Mouse (Mus musculus) MEL (cell line): ENCODE results near the gene Katnb1. TPM values are rescaled to one million over a fixed set of nuclear protein-coding genes. Genes with fewer than 3 reads are reported as not detected.
A peak's percentile ranks its signal among the peaks of the same experiment; 100 is the strongest.

Experiments used
- DNase-seq: peaks from one replicate; pipeline ENCODE4 v3.0.0; 2011; ENCODE audit warnings: low read depth, low spot score
- H3K27ac ChIP-seq: 2 replicates; pipeline ENCODE4 v1.5.1; 2012; ENCODE audit warnings: low read depth, mild to moderate bottlenecking, control low read depth, low read length, moderate library complexity; ENCODE audit not compliant: control insufficient read depth
- H3K27me3 ChIP-seq, 2 experiments: fragments of 150-350 bp in 1 of 2; sonication (generic) in 1 of 2; 2 replicates each; pipeline ENCODE4 v1.6.1; 2012; ENCODE audit warnings: low read length in 2 of 2, mild to moderate bottlenecking in 2 of 2, improper control_type of control experiment in 1 of 2, moderate library complexity in 1 of 2; ENCODE audit not compliant: insufficient read depth in 2 of 2, control insufficient read depth in 1 of 2
- H3K36me3 ChIP-seq, 2 experiments: 2 replicates each; pipeline ENCODE4 v1.6.1; 2012 to 2014; ENCODE audit warnings: low read length in 2 of 2, improper control_type of control experiment in 1 of 2, inconsistent platforms in 1 of 2, mild to moderate bottlenecking in 1 of 2; ENCODE audit not compliant: insufficient read depth in 2 of 2, control insufficient read depth in 1 of 2
- H3K4me1 ChIP-seq, 2 experiments: fragments of 150-350 bp in 1 of 2; sonication (generic) in 1 of 2; 2 replicates each; pipeline ENCODE4 v1.6.1; 2012; ENCODE audit warnings: low read length in 2 of 2, improper control_type of control experiment in 1 of 2, mild to moderate bottlenecking in 1 of 2; ENCODE audit not compliant: insufficient read depth in 2 of 2, control insufficient read depth in 1 of 2
- H3K4me3 ChIP-seq, 2 experiments: fragments of 150-350 bp in 1 of 2; sonication (generic) in 1 of 2; 2 replicates each; pipeline ENCODE4 v1.5.1; 2012; ENCODE audit warnings: low read depth in 2 of 2, low read length in 2 of 2, mild to moderate bottlenecking in 2 of 2, moderate library complexity in 2 of 2, control low read depth in 1 of 2, improper control_type of control experiment in 1 of 2; ENCODE audit not compliant: control insufficient read depth in 1 of 2, insufficient read depth in 1 of 2
- H3K79me2 ChIP-seq: 2 replicates; pipeline ENCODE4 v1.6.1; 2012; ENCODE audit warnings: mild to moderate bottlenecking, low read length, moderate library complexity; ENCODE audit not compliant: control insufficient read depth, poor library complexity, insufficient read depth
- H3K9ac ChIP-seq: 2 replicates; pipeline ENCODE4 v1.6.1; 2012; ENCODE audit warnings: low read depth, mild to moderate bottlenecking, control low read depth, low read length, moderate library complexity; ENCODE audit not compliant: control insufficient read depth, poor library complexity, severe bottlenecking
- H3K9me3 ChIP-seq: fragments of 150-350 bp; sonication (generic); replicated peaks from 2 replicates; pipeline ENCODE4 v1.6.1; 2012; ENCODE audit warnings: mild to moderate bottlenecking, low read length, improper control_type of control experiment, moderate library complexity; ENCODE audit not compliant: insufficient read depth
- CHD1 ChIP-seq: IDR thresholded peaks from 2 replicates; pipeline ENCODE4 v1.6.1; 2012; ENCODE audit warnings: low read depth, mild to moderate bottlenecking, inconsistent platforms, low read length, improper control_type of control experiment
- CTCF ChIP-seq, 3 experiments: IDR thresholded peaks in 2 of 3; conservative IDR thresholded peaks in 1 of 3; 2 replicates each; pipeline ENCODE4 v1.5.1; 2011 to 2012; ENCODE audit warnings: low read length in 3 of 3, low read depth in 2 of 3, mild to moderate bottlenecking in 2 of 3, improper control_type of control experiment in 1 of 3, inconsistent platforms in 1 of 3, mixed read lengths in 1 of 3, moderate library complexity in 1 of 3; ENCODE audit not compliant: control insufficient read depth in 1 of 3, insufficient read depth in 1 of 3, poor library complexity in 1 of 3, severe bottlenecking in 1 of 3
- E2F4 ChIP-seq: IDR thresholded peaks from 2 replicates; pipeline ENCODE4 v1.6.1; 2011; ENCODE audit warnings: low read depth, low read length, improper control_type of control experiment, borderline replicate concordance
- EP300 ChIP-seq, 2 experiments: IDR thresholded peaks; 2 replicates each; pipeline ENCODE4 v1.6.1; 2011; ENCODE audit warnings: improper control_type of control experiment in 2 of 2, low read length in 2 of 2, low read depth in 1 of 2, mild to moderate bottlenecking in 1 of 2
- GABPA ChIP-seq: IDR thresholded peaks from 2 replicates; pipeline ENCODE4 v1.6.1; 2012; ENCODE audit warnings: low read depth, mild to moderate bottlenecking, inconsistent platforms, low read length, improper control_type of control experiment, moderate library complexity
- HCFC1 ChIP-seq: IDR thresholded peaks from 2 replicates; pipeline ENCODE4 v1.6.1; 2012; ENCODE audit warnings: low read depth, mild to moderate bottlenecking, inconsistent platforms, low read length, improper control_type of control experiment, moderate library complexity
- JUND ChIP-seq: IDR thresholded peaks from 2 replicates; pipeline ENCODE4 v1.6.1; 2011; ENCODE audit warnings: low read depth, mild to moderate bottlenecking, improper control_type of control experiment, low read length
- KAT2A ChIP-seq: conservative IDR thresholded peaks from 2 replicates; pipeline ENCODE4 v1.6.1; 2012; ENCODE audit warnings: low read depth, low read length, improper control_type of control experiment, inconsistent platforms
- MAFK ChIP-seq: IDR thresholded peaks from 2 replicates; pipeline ENCODE4 v1.6.1; 2011; ENCODE audit warnings: low read depth, mild to moderate bottlenecking, low read length, improper control_type of control experiment, borderline replicate concordance
- MAZ ChIP-seq: IDR thresholded peaks from 2 replicates; pipeline ENCODE4 v1.6.1; 2012; ENCODE audit warnings: low read depth, mild to moderate bottlenecking, inconsistent platforms, low read length, improper control_type of control experiment
- MXI1 ChIP-seq: IDR thresholded peaks from 2 replicates; pipeline ENCODE4 v1.6.1; 2011; ENCODE audit warnings: mild to moderate bottlenecking, low read depth, low read length, improper control_type of control experiment
- MYB ChIP-seq: IDR thresholded peaks from 2 replicates; pipeline ENCODE4 v1.6.1; 2011; ENCODE audit warnings: mild to moderate bottlenecking, low read depth, low read length, improper control_type of control experiment
- MYC ChIP-seq: IDR thresholded peaks from 2 replicates; pipeline ENCODE4 v1.6.1; 2011; ENCODE audit warnings: low read depth, mild to moderate bottlenecking, low read length, improper control_type of control experiment, moderate library complexity
- RAD21 ChIP-seq: IDR thresholded peaks from 2 replicates; pipeline ENCODE4 v1.6.1; 2011; ENCODE audit warnings: mild to moderate bottlenecking, low read depth, low read length, improper control_type of control experiment
- RCOR1 ChIP-seq: IDR thresholded peaks from 2 replicates; pipeline ENCODE4 v1.6.1; 2012; ENCODE audit warnings: low read depth, mild to moderate bottlenecking, inconsistent platforms, low read length, improper control_type of control experiment
- SMC3 ChIP-seq: IDR thresholded peaks from 2 replicates; pipeline ENCODE4 v1.6.1; 2011; ENCODE audit warnings: low read depth, low read length, improper control_type of control experiment
- polyA plus RNA-seq, 2 experiments: library from polyadenylated mRNA; stranded (reverse) in 1 of 2; unstranded in 1 of 2; fragments of >175 nt in 1 of 2; fragments of >200 nt in 1 of 2; gene quantifications; 2 replicates each; pipeline versions ENCODE4 v1.2.1 to v1.2.4; 2012; ENCODE audit warnings: low replicate concordance in 2 of 2, low read depth in 1 of 2; ENCODE audit not compliant: insufficient read length in 2 of 2, insufficient read depth in 1 of 2, missing spikeins in 1 of 2
- total RNA-seq: library from RNA; depleted of rRNA; stranded (reverse); fragments of 300-350 nt; gene quantifications from 2 replicates; pipeline ENCODE4 v1.2.3, GENCODE M21; 2012

Katnb1 gene
- total and polyA plus RNA-seq, 3 experiments: 13.6 to 23.8 TPM; not detected in 1

DNA sequence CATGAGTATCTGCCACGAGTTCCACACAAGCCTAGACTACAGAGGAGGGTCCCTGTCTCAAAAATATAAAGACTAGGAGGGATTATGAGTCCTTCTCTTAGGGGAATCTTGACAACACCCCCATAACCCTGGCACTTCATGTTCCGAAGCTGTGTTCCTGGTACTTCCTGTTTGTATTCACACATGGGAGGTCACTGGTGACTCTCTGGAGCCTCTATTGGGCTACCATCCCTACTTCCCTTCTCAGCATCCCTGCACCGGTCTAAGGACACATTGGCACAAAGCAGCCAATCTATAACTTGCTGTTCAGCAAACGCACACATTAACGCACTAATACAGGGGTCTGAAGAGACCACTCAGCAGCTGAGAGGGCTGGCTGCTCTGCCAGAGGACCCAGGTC is 51.0 kb downstream of the Katnb1 start:
- no peak for TF ChIP-seq CHD1
- TF ChIP-seq JUND: no peak
- TF ChIP-seq MYC: no peak
- TF ChIP-seq MAFK: no peak
- no peak for TF ChIP-seq E2F4
- TF ChIP-seq EP300 (IDR thresholded peaks at IDR 0.05; ENCODE audit: low read depth in 1 of 2, low read length in 2 of 2): no peak
- TF ChIP-seq KAT2A: no peak
- no peak for TF ChIP-seq RCOR1
- TF ChIP-seq RAD21: no peak
- TF ChIP-seq MXI1: no peak
- TF ChIP-seq MYB: no peak
- no peak for TF ChIP-seq GABPA
- DNase-seq: no peak
- Histone ChIP-seq H3K4me1 (peaks cover 0 to 4% of the 10 kb centered on the region in 2 experiments; a peak in 2 of 4 replicates), H3K9me3 (no peaks in the 10 kb centered on the region), H3K79me2 (no peaks in the 10 kb centered on the region), H3K4me3 (no peak overlapping the region), H3K27me3 (no peaks in the 10 kb centered on the region), H3K9ac (no peak overlapping the region), H3K36me3 (no peaks in the 10 kb centered on the region), H3K27ac (no peak overlapping the region)

DNA sequence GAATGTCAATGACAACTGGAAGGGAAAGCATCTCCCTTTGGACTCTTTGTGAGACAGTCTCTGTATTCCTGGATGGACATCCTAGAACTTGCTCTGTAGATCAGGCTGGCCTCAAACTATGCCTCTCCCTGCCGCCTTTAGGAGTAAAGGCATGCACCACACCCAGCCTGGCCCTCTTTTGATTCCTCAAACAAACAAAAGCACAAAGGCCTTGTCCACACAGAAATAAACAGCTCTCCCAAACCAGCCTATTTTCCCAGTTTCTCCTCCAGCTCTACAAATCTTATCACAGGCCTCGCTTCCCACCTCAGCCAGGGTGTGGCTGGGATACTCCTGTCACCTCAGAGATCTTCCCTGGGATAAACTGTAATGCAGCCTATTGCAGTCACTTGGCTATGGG is 53.2 kb downstream of the Katnb1 start:
- Histone ChIP-seq H3K9me3 (no peaks in the 10 kb centered on the region), H3K4me1 (peaks cover 0 to 4% of the 10 kb centered on the region in 2 experiments; a peak in 2 of 4 replicates), H3K27ac (no peak overlapping the region), H3K9ac (no peak overlapping the region), H3K79me2 (no peaks in the 10 kb centered on the region), H3K4me3 (no peak overlapping the region), H3K36me3 (no peaks in the 10 kb centered on the region), H3K27me3 (no peaks in the 10 kb centered on the region)
- DNase-seq: no peak
- TF ChIP-seq HCFC1: no peak

DNA sequence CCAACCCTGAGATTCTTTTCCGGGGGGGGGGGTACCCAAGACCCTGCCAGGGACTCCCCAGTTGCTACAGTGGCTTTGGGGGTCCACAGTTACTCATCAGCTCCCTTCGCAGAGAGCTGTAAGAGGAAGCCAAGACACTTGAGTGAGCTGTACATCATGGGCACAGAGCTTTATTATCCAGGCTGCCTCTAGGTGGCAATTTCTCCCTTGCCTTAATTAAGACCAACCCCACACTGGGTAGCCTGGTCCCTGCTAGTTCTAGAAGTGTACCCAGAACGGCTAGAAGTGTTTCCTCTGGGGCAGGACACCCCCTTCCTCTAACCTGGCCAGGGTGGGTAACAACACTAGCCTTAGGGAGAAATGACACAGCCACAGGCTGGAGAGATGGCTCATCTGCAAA is 54.3 kb downstream of the Katnb1 start:
- peak in 1 of 3 experiments; percentile 22; a peak in 1 of 6 replicates for TF ChIP-seq CTCF (IDR thresholded peaks at IDR 0.05 in 2 of 3, conservative IDR thresholded peaks at IDR 0.05 in 1 of 3; ENCODE audit: control insufficient read depth in 1 of 3, insufficient read depth in 1 of 3, low read depth in 2 of 3, low read length in 3 of 3, poor library complexity in 1 of 3, severe bottlenecking in 1 of 3)
- peak; percentile 21; the same call in 1 of the 2 replicates for TF ChIP-seq SMC3
- TF ChIP-seq MAZ: no peak

More for the DNA sequence above, 54.3 kb downstream of the Katnb1 start:
- no peak overlapping the region for H3K9ac ChIP-seq
- peak; percentile 25 for DNase-seq
- H3K27me3 ChIP-seq: no peaks in the 10 kb centered on the region
- no peaks in the 10 kb centered on the region for H3K79me2 ChIP-seq
- H3K4me1 ChIP-seq: peaks cover 0 to 4% of the 10 kb centered on the region in 2 experiments; a peak in 2 of 4 replicates
- no peaks in the 10 kb centered on the region for H3K9me3 ChIP-seq
- H3K27ac ChIP-seq: no peak overlapping the region
- no peaks in the 10 kb centered on the region for H3K36me3 ChIP-seq
- H3K4me3 ChIP-seq: no peak overlapping the region
